Mouse (Mus musculus): Measurements from ENCODE around the gene Unc5b. TPM values are rescaled to one million over a fixed set of nuclear protein-coding genes. Genes with fewer than 3 reads are reported as not detected.

Gene Unc5b
- polyA plus RNA-seq, 1 experiment from 2014 or later = 15.6 TPM

GRCm38 (mm10) chr10:60737886-60738640 is 93.3 kb downstream of the Unc5b start:
- Histone ChIP-seq H3K36me3 (ENCODE audit: control insufficient read depth, insufficient read depth, low read length) (no peaks in the 10 kb centered on the region), H3K4me1 (ENCODE audit: control insufficient read depth, insufficient read depth, low read length) (peaks cover 3% of the 10 kb centered on the region; the same call in 1 of the 2 replicates), H3K9me3 (replicated peaks; ENCODE audit: control insufficient read depth, low read length) (no peaks in the 10 kb centered on the region), H3K4me2 (no peak overlapping the region), H3K9ac (ENCODE audit: low read depth, low read length) (no peak overlapping the region), H3K4me3 (ENCODE audit: low read depth, low read length) (no peak overlapping the region), H3K27ac (ENCODE audit: low read depth, low read length) (no peak overlapping the region), H3K27me3 (ENCODE audit: control insufficient read depth, insufficient read depth, low read length) (no peaks in the 10 kb centered on the region)
- no peak for ATAC-seq (replicated peaks; ENCODE audit: insufficient number of reproducible peaks, low FRiP score, low TSS enrichment)
- WGBS (ENCODE audit: insufficient replicate concordance) = 70% methylated on average over 8 of the region's 9 CpGs

- H3K4me2 ChIP-seq = no peak overlapping the region
- H3K9me3 ChIP-seq (replicated peaks; ENCODE audit: control insufficient read depth, low read length) = no peaks in the 10 kb centered on the region
- WGBS (ENCODE audit: insufficient replicate concordance) = 66% methylated on average over 11 of the region's 11 CpGs
- H3K4me1 ChIP-seq (ENCODE audit: control insufficient read depth, insufficient read depth, low read length) = peaks cover 3% of the 10 kb centered on the region; the same call in 1 of the 2 replicates
- no peak overlapping the region for H3K9ac ChIP-seq (ENCODE audit: low read depth, low read length)
- no peak overlapping the region for H3K27ac ChIP-seq (ENCODE audit: low read depth, low read length)
- H3K4me3 ChIP-seq (ENCODE audit: low read depth, low read length) = no peak overlapping the region
- H3K36me3 ChIP-seq (ENCODE audit: control insufficient read depth, insufficient read depth, low read length) = no peaks in the 10 kb centered on the region
- no peak for ATAC-seq (replicated peaks; ENCODE audit: insufficient number of reproducible peaks, low FRiP score, low TSS enrichment)
- H3K27me3 ChIP-seq (ENCODE audit: control insufficient read depth, insufficient read depth, low read length) = no peaks in the 10 kb centered on the region
Measured at GRCm38 (mm10) chr10:60737169-60737728, 94.1 kb downstream of the Unc5b start.

- no peak overlapping the region for H3K4me3 ChIP-seq (ENCODE audit: low read depth, low read length)
- no peaks in the 10 kb centered on the region for H3K27me3 ChIP-seq (ENCODE audit: control insufficient read depth, insufficient read depth, low read length)
- no peak overlapping the region for H3K4me2 ChIP-seq
- H3K36me3 ChIP-seq (ENCODE audit: control insufficient read depth, insufficient read depth, low read length) = no peaks in the 10 kb centered on the region
- no peak overlapping the region for H3K9ac ChIP-seq (ENCODE audit: low read depth, low read length)
- WGBS (ENCODE audit: insufficient replicate concordance) = 95% methylated on average over 1 of the region's 1 CpGs
- H3K4me1 ChIP-seq (ENCODE audit: control insufficient read depth, insufficient read depth, low read length) = peaks cover 3% of the 10 kb centered on the region; the same call in 1 of the 2 replicates
- no peak for ATAC-seq (replicated peaks; ENCODE audit: insufficient number of reproducible peaks, low FRiP score, low TSS enrichment)
- no peaks in the 10 kb centered on the region for H3K9me3 ChIP-seq (replicated peaks; ENCODE audit: control insufficient read depth, low read length)
- no peak overlapping the region for H3K27ac ChIP-seq (ENCODE audit: low read depth, low read length)
Measured at GRCm38 (mm10) chr10:60735737-60736136, 95.6 kb downstream of the Unc5b start.

- no peak overlapping the region for H3K4me3 ChIP-seq (ENCODE audit: low read depth, low read length)
- H3K9me3 ChIP-seq (replicated peaks; ENCODE audit: control insufficient read depth, low read length) = no peaks in the 10 kb centered on the region
- H3K27me3 ChIP-seq (ENCODE audit: control insufficient read depth, insufficient read depth, low read length) = no peaks in the 10 kb centered on the region
- H3K9ac ChIP-seq (ENCODE audit: low read depth, low read length) = no peak overlapping the region
- H3K27ac ChIP-seq (ENCODE audit: low read depth, low read length) = no peak overlapping the region
- H3K4me2 ChIP-seq = no peak overlapping the region
- 68% methylated on average over 8 of the region's 8 CpGs for WGBS (ENCODE audit: insufficient replicate concordance)
- peaks cover 3% of the 10 kb centered on the region; the same call in 1 of the 2 replicates for H3K4me1 ChIP-seq (ENCODE audit: control insufficient read depth, insufficient read depth, low read length)
- ATAC-seq (replicated peaks; ENCODE audit: insufficient number of reproducible peaks, low FRiP score, low TSS enrichment) = no peak
- 0 out of 2 replicates have a peak, but pooled peaks cover 2% of the 10 kb centered on the region for H3K36me3 ChIP-seq (ENCODE audit: control insufficient read depth, insufficient read depth, low read length)
Measured at GRCm38 (mm10) chr10:60733471-60733870, 97.9 kb downstream of the Unc5b start.

GRCm38 (mm10) chr10:60732397-60732861 is 99.0 kb downstream of the Unc5b start:
- WGBS (ENCODE audit: insufficient replicate concordance) = 40% methylated on average over 2 of the region's 2 CpGs

GRCm38 (mm10) chr10:60731742-60732141 is 99.6 kb downstream of the Unc5b start:
- Histone ChIP-seq H3K9ac (ENCODE audit: low read depth, low read length) (no peak overlapping the region), H3K27me3 (ENCODE audit: control insufficient read depth, insufficient read depth, low read length) (no peaks in the 10 kb centered on the region), H3K36me3 (ENCODE audit: control insufficient read depth, insufficient read depth, low read length) (0 out of 2 replicates have a peak, but pooled peaks cover 2% of the 10 kb centered on the region), H3K9me3 (replicated peaks; ENCODE audit: control insufficient read depth, low read length) (no peaks in the 10 kb centered on the region), H3K4me2 (no peak overlapping the region), H3K27ac (ENCODE audit: low read depth, low read length) (no peak overlapping the region), H3K4me1 (ENCODE audit: control insufficient read depth, insufficient read depth, low read length) (no peaks in the 10 kb centered on the region), H3K4me3 (ENCODE audit: low read depth, low read length) (no peak overlapping the region)
- 36% methylated on average over 5 of the region's 5 CpGs for WGBS (ENCODE audit: insufficient replicate concordance)
- ATAC-seq (replicated peaks; ENCODE audit: insufficient number of reproducible peaks, low FRiP score, low TSS enrichment) = no peak

More at GRCm38 (mm10) chr10:60732397-60732861, 99.0 kb downstream of the Unc5b start:
- H3K36me3 ChIP-seq (ENCODE audit: control insufficient read depth, insufficient read depth, low read length) = 0 out of 2 replicates have a peak, but pooled peaks cover 2% of the 10 kb centered on the region
- H3K4me2 ChIP-seq = no peak overlapping the region
- no peak for ATAC-seq (replicated peaks; ENCODE audit: insufficient number of reproducible peaks, low FRiP score, low TSS enrichment)
- H3K4me3 ChIP-seq (ENCODE audit: low read depth, low read length) = no peak overlapping the region
- no peaks in the 10 kb centered on the region for H3K27me3 ChIP-seq (ENCODE audit: control insufficient read depth, insufficient read depth, low read length)
- H3K27ac ChIP-seq (ENCODE audit: low read depth, low read length) = no peak overlapping the region
- H3K9ac ChIP-seq (ENCODE audit: low read depth, low read length) = no peak overlapping the region
- peaks cover 3% of the 10 kb centered on the region; the same call in 1 of the 2 replicates for H3K4me1 ChIP-seq (ENCODE audit: control insufficient read depth, insufficient read depth, low read length)
- H3K9me3 ChIP-seq (replicated peaks; ENCODE audit: control insufficient read depth, low read length) = no peaks in the 10 kb centered on the region

- Histone ChIP-seq H3K4me1 (ENCODE audit: control insufficient read depth, insufficient read depth, low read length) (no peaks in the 10 kb centered on the region), H3K27ac (ENCODE audit: low read depth, low read length) (no peak overlapping the region), H3K4me2 (no peak overlapping the region), H3K27me3 (ENCODE audit: control insufficient read depth, insufficient read depth, low read length) (no peaks in the 10 kb centered on the region), H3K36me3 (ENCODE audit: control insufficient read depth, insufficient read depth, low read length) (0 out of 2 replicates have a peak, but pooled peaks cover 2% of the 10 kb centered on the region), H3K9ac (ENCODE audit: low read depth, low read length) (no peak overlapping the region), H3K9me3 (replicated peaks; ENCODE audit: control insufficient read depth, low read length) (no peaks in the 10 kb centered on the region), H3K4me3 (ENCODE audit: low read depth, low read length) (no peak overlapping the region)
- ATAC-seq (replicated peaks; ENCODE audit: insufficient number of reproducible peaks, low FRiP score, low TSS enrichment) = no peak
- WGBS (ENCODE audit: insufficient replicate concordance) = 36% methylated on average over 5 of the region's 5 CpGs
Measured at GRCm38 (mm10) chr10:60727301-60727700, 104.1 kb downstream of the Unc5b start.

GRCm38 (mm10) chr10:60726896-60727295 is 104.5 kb downstream of the Unc5b start:
- 57% methylated on average over 3 of the region's 3 CpGs for WGBS (ENCODE audit: insufficient replicate concordance)
- Histone ChIP-seq H3K4me2 (no peak overlapping the region), H3K9ac (ENCODE audit: low read depth, low read length) (no peak overlapping the region), H3K4me1 (ENCODE audit: control insufficient read depth, insufficient read depth, low read length) (no peaks in the 10 kb centered on the region), H3K27me3 (ENCODE audit: control insufficient read depth, insufficient read depth, low read length) (no peaks in the 10 kb centered on the region), H3K4me3 (ENCODE audit: low read depth, low read length) (no peak overlapping the region), H3K27ac (ENCODE audit: low read depth, low read length) (no peak overlapping the region), H3K9me3 (replicated peaks; ENCODE audit: control insufficient read depth, low read length) (no peaks in the 10 kb centered on the region), H3K36me3 (ENCODE audit: control insufficient read depth, insufficient read depth, low read length) (0 out of 2 replicates have a peak, but pooled peaks cover 2% of the 10 kb centered on the region)
- ATAC-seq (replicated peaks; ENCODE audit: insufficient number of reproducible peaks, low FRiP score, low TSS enrichment) = no peak

Measured in heart, embryonic 11.5 days (tissue).